In genomic region chr1:7574787-7575186, GRCm38 (mm10) we compare ENCODE assay signal across 31 mouse cellular contexts.
"Had no signal": no experiment of that assay in that cellular context is flagged by ENCODE, and none has a peak within 500 bp of the region (broad histone marks: within the 10 kb centered on the region; RNA-seq: fewer than 3 reads in every experiment).

No protein-coding gene starts in this region.

- H3K27me3 ChIP-seq: heart, embryonic 12.5 days; heart, embryonic 13.5 days; heart, embryonic 15.5 days; hindbrain, embryonic 12.5 days; hindbrain, embryonic 13.5 days; hindbrain, embryonic 15.5 days; intestine, embryonic 15.5 days; kidney, embryonic 15.5 days had no signal

- H3K4me3 ChIP-seq: heart, embryonic 12.5 days; heart, embryonic 13.5 days; heart, embryonic 15.5 days; hindbrain, embryonic 10.5 days; hindbrain, embryonic 12.5 days; hindbrain, embryonic 13.5 days; hindbrain, embryonic 15.5 days; intestine, embryonic 15.5 days; kidney, embryonic 15.5 days; layer of hippocampus, adult 2 months; left cerebral cortex, adult 2 months had no signal

- DNase-seq: heart, postnatal 10 days; heart, postnatal 14 days; heart, postnatal 36 days; heart, postnatal 4 days; kidney, adult 11 months; kidney, adult 18-20 months; kidney, adult 2 months; kidney, adult 8-10 months; kidney, adult 9 months; kidney, postnatal 10 days; kidney, postnatal 14 days; kidney, postnatal 25 days; kidney, postnatal 36 days; kidney, postnatal 4 days; layer of hippocampus, adult 9-11 months; layer of hippocampus, postnatal 36 days had no signal

- H3K36me3 ChIP-seq: heart, embryonic 12.5 days; heart, embryonic 13.5 days; heart, embryonic 15.5 days; hindbrain, embryonic 10.5 days; hindbrain, embryonic 12.5 days; hindbrain, embryonic 13.5 days; hindbrain, embryonic 15.5 days; intestine, embryonic 15.5 days; kidney, embryonic 15.5 days had no signal

- H3K27ac ChIP-seq: heart, embryonic 13.5 days; heart, embryonic 15.5 days; hindbrain, embryonic 10.5 days; hindbrain, embryonic 12.5 days; hindbrain, embryonic 13.5 days; hindbrain, embryonic 14.5 days; hindbrain, embryonic 15.5 days; hindbrain, postnatal 0 days; intestine, embryonic 15.5 days; kidney, embryonic 15.5 days; kidney, postnatal 0 days; layer of hippocampus, adult 2 months; left cerebral cortex, adult 2 months had no signal

- H3K4me2 ChIP-seq: heart, embryonic 11.5 days; heart, embryonic 12.5 days; heart, embryonic 13.5 days; heart, embryonic 15.5 days; hindbrain, embryonic 12.5 days; hindbrain, embryonic 13.5 days; hindbrain, embryonic 14.5 days; hindbrain, embryonic 15.5 days; intestine, embryonic 15.5 days; kidney, embryonic 15.5 days had no signal

- H3K9me3 ChIP-seq: heart, embryonic 12.5 days; heart, embryonic 13.5 days; heart, embryonic 15.5 days; hindbrain, embryonic 10.5 days; hindbrain, embryonic 12.5 days; hindbrain, embryonic 13.5 days; hindbrain, embryonic 15.5 days; intestine, embryonic 15.5 days; kidney, embryonic 15.5 days had no signal

- H3K4me1 ChIP-seq: heart, embryonic 12.5 days; heart, embryonic 13.5 days; heart, embryonic 15.5 days; hindbrain, embryonic 10.5 days; hindbrain, embryonic 12.5 days; hindbrain, embryonic 13.5 days; hindbrain, embryonic 15.5 days; intestine, embryonic 15.5 days; kidney, embryonic 15.5 days had no signal

- H3K9ac ChIP-seq: heart, embryonic 12.5 days; heart, embryonic 13.5 days; heart, embryonic 15.5 days; hindbrain, embryonic 12.5 days; hindbrain, embryonic 13.5 days; hindbrain, embryonic 14.5 days; hindbrain, embryonic 15.5 days; intestine, embryonic 15.5 days; kidney, embryonic 15.5 days had no signal
